Mouse (Mus musculus): Measurements from ENCODE around the gene Etnppl. TPM values are rescaled to one million over a fixed set of nuclear protein-coding genes. Genes with fewer than 3 reads are reported as not detected.

The Etnppl gene
- total RNA-seq, 2 experiments from 2014 or later, result 0.84 to 6.4 TPM

DNA sequence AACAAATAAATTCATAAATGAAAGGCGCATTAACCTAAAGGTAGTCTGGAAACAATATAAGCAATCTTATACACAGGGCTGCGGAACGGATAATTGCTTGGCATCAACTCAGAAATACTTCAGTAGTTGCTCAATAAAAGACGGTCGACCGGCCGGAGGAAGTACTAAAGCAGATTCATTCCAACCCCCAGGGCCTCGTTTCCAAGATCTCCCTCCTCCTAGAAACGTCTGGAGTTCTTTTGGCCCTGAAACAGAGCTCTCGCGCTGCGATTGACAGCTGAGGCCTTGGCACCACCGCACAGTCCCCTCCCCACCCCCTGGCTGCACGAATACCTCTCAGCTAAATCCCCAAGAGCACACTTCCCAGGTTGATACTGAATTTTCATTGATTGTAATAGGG lies 54.0 kb downstream of the Etnppl start:
- DNase-seq (ENCODE audit: low spot score in 2 of 2), result no peak

- DNase-seq (ENCODE audit: low spot score in 2 of 2), result no peak
Measured at GRCm38 (mm10) chr3:130677671-130678460, 60.6 kb downstream of the Etnppl start.

- no peak for DNase-seq (ENCODE audit: low spot score in 2 of 2)
Measured at GRCm38 (mm10) chr3:130681226-130681625, 64.0 kb downstream of the Etnppl start.

DNA sequence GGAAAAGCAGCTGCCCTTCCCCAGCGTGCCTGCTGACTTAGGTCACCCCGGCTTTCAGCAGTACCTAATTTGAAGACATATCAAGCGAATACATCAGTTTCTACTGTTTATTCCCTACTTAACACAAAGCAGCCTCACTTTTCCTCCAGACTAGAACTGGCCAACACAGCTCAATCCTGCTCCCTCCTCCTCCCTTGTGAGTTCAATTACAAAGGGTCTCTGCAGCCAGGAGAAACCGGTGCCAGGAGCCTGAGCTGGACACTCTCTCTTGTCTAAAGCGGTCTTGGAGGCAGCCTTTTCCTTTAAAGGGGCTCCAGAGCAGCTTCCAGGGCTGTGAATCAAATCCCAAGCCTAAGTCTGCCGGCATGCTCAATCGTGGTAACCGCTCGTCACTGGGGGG lies 64.9 kb downstream of the Etnppl start:
- no peak for DNase-seq (ENCODE audit: low spot score in 2 of 2)

DNA sequence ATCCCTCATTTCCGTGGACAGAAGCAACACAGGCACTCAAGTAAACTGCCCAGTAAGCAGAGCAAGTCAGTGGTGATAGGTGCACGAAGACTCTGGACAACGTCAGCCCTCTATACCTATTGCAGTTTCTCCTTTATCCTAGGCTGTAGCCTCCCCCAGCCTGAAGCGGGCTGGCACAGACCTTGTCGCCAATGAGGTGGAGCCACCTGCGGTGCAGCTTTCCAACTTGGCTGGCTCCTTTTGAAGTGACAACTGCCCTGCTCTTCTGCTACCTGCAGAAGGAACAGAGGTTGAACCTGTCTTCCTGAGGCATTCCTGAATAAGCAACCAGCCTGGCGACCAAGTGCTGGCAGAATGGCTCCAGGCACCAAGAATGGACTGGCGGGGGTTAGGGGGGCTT lies 66.6 kb downstream of the Etnppl start:
- no peak for DNase-seq (ENCODE audit: low spot score in 2 of 2)

GRCm38 (mm10) chr3:130684276-130685013 lies 67.2 kb downstream of the Etnppl start:
- DNase-seq (ENCODE audit: low spot score in 2 of 2), result no peak

- DNase-seq (ENCODE audit: low spot score in 2 of 2), result no peak
Measured at GRCm38 (mm10) chr3:130685014-130685366, 67.7 kb downstream of the Etnppl start.

DNA sequence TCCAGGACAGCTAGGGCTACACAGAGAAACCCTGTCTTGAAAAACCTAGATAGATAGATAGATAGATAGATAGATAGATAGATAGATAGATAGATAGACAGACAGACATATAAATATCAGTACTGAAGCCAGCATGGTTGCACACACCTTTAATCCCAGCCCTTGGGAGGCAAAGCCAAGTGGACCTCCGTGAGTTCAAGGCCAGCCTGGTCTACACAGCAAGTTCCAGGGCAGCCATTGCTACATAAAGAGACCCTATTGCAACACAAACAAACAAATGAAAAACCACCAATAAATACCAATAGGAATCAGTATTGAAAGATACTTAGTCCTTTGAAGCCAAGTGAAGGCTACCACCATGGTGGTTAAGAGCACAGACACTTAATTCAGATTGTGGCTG lies 69.8 kb downstream of the Etnppl start:
- no peak for DNase-seq (ENCODE audit: low spot score in 2 of 2)

Other genes starting within 250 kb of the Etnppl start
- 100 to 1,000 TPM; 122 to 123 TPM for gene Ostc, start 92.0 kb downstream of the Etnppl start, total RNA-seq (2021)
- 1,000 to 10,000 TPM in 1 of 2 experiments, 100 to 1,000 TPM in 1; 996 to 1,125 TPM for gene Rpl34, start 113.0 kb downstream of the Etnppl start, total RNA-seq (2021)